In genomic region chr10:19105231-19105681, GRCm38 (mm10) we compare ENCODE assay signal across 18 mouse cellular contexts.
DNase-seq lines count a peak whose midpoint lies in the region; ATAC-seq and TF ChIP-seq lines count a peak whose summit lies in the region.
"Had no signal": no experiment of that assay in that cellular context is flagged by ENCODE, and none has a peak within 500 bp of the region (broad histone marks: within the 10 kb centered on the region; RNA-seq: fewer than 3 reads in every experiment).

No protein-coding gene starts in this region.

- H3K27ac ChIP-seq in hindbrain, embryonic 11.5 days (ENCODE audit: low read depth, low read length), result no peak overlapping the region
- no peak overlapping the region for H3K27ac ChIP-seq in hindbrain, embryonic 13.5 days
- H3K27ac ChIP-seq in embryonic facial prominence, embryonic 15.5 days (replicated peaks), result peak overlapping the region; percentile 52
- peak overlapping the region; percentile 65 for H3K27ac ChIP-seq in limb, embryonic 14.5 days (replicated peaks; ENCODE audit: low read depth, low read length)
- H3K27ac ChIP-seq in liver, embryonic 11.5 days (ENCODE audit: low read depth, low read length), result no peak overlapping the region
- H3K27ac ChIP-seq in forebrain, embryonic 15.5 days (replicated peaks), result no peak overlapping the region
- H3K27ac ChIP-seq: intestine, embryonic 15.5 days; neural tube, embryonic 13.5 days had no signal

- H3K27me3 ChIP-seq in hindbrain, embryonic 11.5 days (ENCODE audit: control insufficient read depth, insufficient read depth, low read length), result no peaks in the 10 kb centered on the region
- no peaks in the 10 kb centered on the region for H3K27me3 ChIP-seq in hindbrain, embryonic 13.5 days
- no peaks in the 10 kb centered on the region for H3K27me3 ChIP-seq in embryonic facial prominence, embryonic 15.5 days
- no peaks in the 10 kb centered on the region for H3K27me3 ChIP-seq in limb, embryonic 14.5 days (ENCODE audit: control insufficient read depth, insufficient read depth, low read length)
- no peaks in the 10 kb centered on the region for H3K27me3 ChIP-seq in liver, embryonic 11.5 days (replicated peaks; ENCODE audit: control insufficient read depth, insufficient read depth, low read length)
- H3K27me3 ChIP-seq in forebrain, embryonic 15.5 days, result no peaks in the 10 kb centered on the region
- H3K27me3 ChIP-seq: intestine, embryonic 15.5 days; neural tube, embryonic 13.5 days had no signal

- no peak overlapping the region for H3K4me3 ChIP-seq in hindbrain, embryonic 11.5 days (ENCODE audit: low read depth, low read length)
- H3K4me3 ChIP-seq in hindbrain, embryonic 13.5 days, result no peak overlapping the region
- H3K4me3 ChIP-seq in embryonic facial prominence, embryonic 15.5 days (replicated peaks), result 0 out of 2 replicates have a peak overlapping the region, but pooled peaks have one; percentile 2
- H3K4me3 ChIP-seq in limb, embryonic 14.5 days (replicated peaks; ENCODE audit: low read length), result no peak overlapping the region
- H3K4me3 ChIP-seq in liver, embryonic 11.5 days (ENCODE audit: low read depth, low read length), result no peak overlapping the region
- H3K4me3 ChIP-seq in forebrain, embryonic 15.5 days, result no peak overlapping the region
- H3K4me3 ChIP-seq: intestine, embryonic 15.5 days; neural tube, embryonic 13.5 days had no signal

- peak; percentile 13 for DNase-seq in hindbrain, embryonic 11.5 days (ENCODE audit: low spot score)
- DNase-seq in limb, embryonic 14.5 days (ENCODE audit: low spot score), result peak; percentile 82
- DNase-seq in liver, embryonic 11.5 days (ENCODE audit: low spot score), result no peak
- DNase-seq: cerebellum, adult 2 months; gastrocnemius, postnatal 36 days; kidney, postnatal 36 days; layer of hippocampus, postnatal 36 days; left cerebral cortex, postnatal 4 days; lung, adult 2 months had no signal

- no peak overlapping the region for H3K9ac ChIP-seq in hindbrain, embryonic 11.5 days (ENCODE audit: low read depth, low read length)
- no peak overlapping the region for H3K9ac ChIP-seq in hindbrain, embryonic 13.5 days
- H3K9ac ChIP-seq in embryonic facial prominence, embryonic 15.5 days, result no peak overlapping the region
- no peak overlapping the region for H3K9ac ChIP-seq in limb, embryonic 14.5 days (ENCODE audit: low read depth, low read length, severe bottlenecking)
- H3K9ac ChIP-seq in liver, embryonic 11.5 days (ENCODE audit: low read depth, low read length), result no peak overlapping the region
- H3K9ac ChIP-seq in forebrain, embryonic 15.5 days (replicated peaks), result no peak overlapping the region
- H3K9ac ChIP-seq: intestine, embryonic 15.5 days; neural tube, embryonic 13.5 days had no signal

- no peaks in the 10 kb centered on the region for H3K4me1 ChIP-seq in hindbrain, embryonic 11.5 days (replicated peaks; ENCODE audit: control insufficient read depth, insufficient read depth, low read length)
- H3K4me1 ChIP-seq in hindbrain, embryonic 13.5 days (replicated peaks), result no peaks in the 10 kb centered on the region
- peaks cover 13% of the 10 kb centered on the region for H3K4me1 ChIP-seq in embryonic facial prominence, embryonic 15.5 days
- 0 out of 2 replicates have a peak, but pooled peaks cover 12% of the 10 kb centered on the region for H3K4me1 ChIP-seq in limb, embryonic 14.5 days (ENCODE audit: control insufficient read depth, insufficient read depth, low read length)
- H3K4me1 ChIP-seq in liver, embryonic 11.5 days (replicated peaks; ENCODE audit: control insufficient read depth, insufficient read depth, low read length), result no peaks in the 10 kb centered on the region
- H3K4me1 ChIP-seq in forebrain, embryonic 15.5 days, result no peaks in the 10 kb centered on the region
- H3K4me1 ChIP-seq: intestine, embryonic 15.5 days; neural tube, embryonic 13.5 days had no signal

- 61% methylated on average over 6 of the region's 6 CpGs for WGBS in hindbrain, embryonic 11.5 days
- 78% methylated on average over 6 of the region's 6 CpGs for WGBS in hindbrain, embryonic 13.5 days
- 16% methylated on average over 6 of the region's 6 CpGs for WGBS in embryonic facial prominence, embryonic 15.5 days
- WGBS in limb, embryonic 14.5 days, result 6% methylated on average over 6 of the region's 6 CpGs
- 75% methylated on average over 6 of the region's 6 CpGs for WGBS in liver, embryonic 11.5 days
- WGBS in forebrain, embryonic 15.5 days, result 78% methylated on average over 6 of the region's 6 CpGs

- no peaks in the 10 kb centered on the region for H3K36me3 ChIP-seq in hindbrain, embryonic 11.5 days (ENCODE audit: control insufficient read depth, insufficient read depth, low read length)
- H3K36me3 ChIP-seq in hindbrain, embryonic 13.5 days, result no peaks in the 10 kb centered on the region
- H3K36me3 ChIP-seq in embryonic facial prominence, embryonic 15.5 days, result no peaks in the 10 kb centered on the region
- no peaks in the 10 kb centered on the region for H3K36me3 ChIP-seq in limb, embryonic 14.5 days (ENCODE audit: control insufficient read depth, insufficient read depth, low read length)
- H3K36me3 ChIP-seq in liver, embryonic 11.5 days (ENCODE audit: control insufficient read depth, insufficient read depth, low read length), result no peaks in the 10 kb centered on the region
- no peaks in the 10 kb centered on the region for H3K36me3 ChIP-seq in forebrain, embryonic 15.5 days
- H3K36me3 ChIP-seq: intestine, embryonic 15.5 days; neural tube, embryonic 13.5 days had no signal

- H3K9me3 ChIP-seq in hindbrain, embryonic 11.5 days (ENCODE audit: control insufficient read depth, low read length), result no peaks in the 10 kb centered on the region
- H3K9me3 ChIP-seq in hindbrain, embryonic 13.5 days, result no peaks in the 10 kb centered on the region
- no peaks in the 10 kb centered on the region for H3K9me3 ChIP-seq in embryonic facial prominence, embryonic 15.5 days (replicated peaks)
- H3K9me3 ChIP-seq in limb, embryonic 14.5 days (ENCODE audit: control insufficient read depth, low read length), result no peaks in the 10 kb centered on the region
- H3K9me3 ChIP-seq in liver, embryonic 11.5 days (ENCODE audit: control insufficient read depth, low read length), result no peaks in the 10 kb centered on the region
- H3K9me3 ChIP-seq in forebrain, embryonic 15.5 days, result no peaks in the 10 kb centered on the region
- H3K9me3 ChIP-seq: intestine, embryonic 15.5 days; neural tube, embryonic 13.5 days had no signal

- H3K4me2 ChIP-seq in hindbrain, embryonic 11.5 days (replicated peaks; ENCODE audit: low read depth, low read length), result no peak overlapping the region
- no peak overlapping the region for H3K4me2 ChIP-seq in hindbrain, embryonic 13.5 days
- H3K4me2 ChIP-seq in embryonic facial prominence, embryonic 15.5 days (replicated peaks), result peak overlapping the region; percentile 13; the same call in 1 of the 2 replicates
- H3K4me2 ChIP-seq in limb, embryonic 14.5 days (replicated peaks; ENCODE audit: low read depth, low read length, severe bottlenecking), result peak overlapping the region; percentile 25
- H3K4me2 ChIP-seq in liver, embryonic 11.5 days, result no peak overlapping the region
- no peak overlapping the region for H3K4me2 ChIP-seq in forebrain, embryonic 15.5 days (replicated peaks)
- H3K4me2 ChIP-seq: heart, embryonic 11.5 days; intestine, embryonic 15.5 days; neural tube, embryonic 13.5 days had no signal

- no peak for ATAC-seq in hindbrain, embryonic 11.5 days (ENCODE audit: low FRiP score)
- ATAC-seq in hindbrain, embryonic 13.5 days (ENCODE audit: low FRiP score), result no peak
- peak; percentile 24; the same call in 1 of the 2 replicates for ATAC-seq in common myeloid progenitor, adult 5-6 weeks (replicated peaks; ENCODE audit: low read depth, poor library complexity, severe bottlenecking)
- peak; percentile 54; the same call in 1 of the 2 replicates for ATAC-seq in embryonic facial prominence, embryonic 15.5 days (ENCODE audit: insufficient number of reproducible peaks, low FRiP score, low TSS enrichment, low read depth)
- ATAC-seq in limb, embryonic 14.5 days (ENCODE audit: low FRiP score, low read depth), result peak; percentile 75
- ATAC-seq in liver, embryonic 11.5 days (replicated peaks; ENCODE audit: low FRiP score), result no peak
- ATAC-seq in forebrain, embryonic 15.5 days (replicated peaks), result no peak
- ATAC-seq in megakaryocyte-erythroid progenitor cell, adult 5-6 weeks (replicated peaks; ENCODE audit: low FRiP score, low TSS enrichment, poor library complexity, severe bottlenecking), result no peak
- ATAC-seq: forebrain, embryonic 16.5 days; intestine, embryonic 15.5 days had no signal

- TF ChIP-seq POLR2A in limb, embryonic 14.5 days (IDR thresholded peaks at IDR 0.05; ENCODE audit: borderline replicate concordance, extremely low read depth, insufficient read depth, insufficient read length), result no peak

Comparison
In these comparisons a context has a peak if more than half of its experiments do, and no peak if none do; other contexts are left out.
1. ATAC-seq: peak in common myeloid progenitor, adult 5-6 weeks (single experiment), embryonic facial prominence, embryonic 15.5 days (single experiment) and limb, embryonic 14.5 days (single experiment); none in hindbrain, embryonic 11.5 days (single experiment), hindbrain, embryonic 13.5 days (single experiment), liver, embryonic 11.5 days (single experiment), forebrain, embryonic 15.5 days (single experiment) and megakaryocyte-erythroid progenitor cell, adult 5-6 weeks (single experiment).
2. H3K27ac ChIP-seq: peak in embryonic facial prominence, embryonic 15.5 days (single experiment) and limb, embryonic 14.5 days (single experiment); none in hindbrain, embryonic 11.5 days (single experiment), hindbrain, embryonic 13.5 days (single experiment), liver, embryonic 11.5 days (single experiment) and forebrain, embryonic 15.5 days (single experiment).
3. H3K4me2 ChIP-seq: peak in embryonic facial prominence, embryonic 15.5 days (single experiment) and limb, embryonic 14.5 days (single experiment); none in hindbrain, embryonic 11.5 days (single experiment), hindbrain, embryonic 13.5 days (single experiment), liver, embryonic 11.5 days (single experiment) and forebrain, embryonic 15.5 days (single experiment).